Mouse (Mus musculus) cortical plate, adult 2 months (tissue): Measurements from ENCODE around the gene Sugp2. TPM values are rescaled to one million over a fixed set of nuclear protein-coding genes. Genes with fewer than 3 reads are reported as not detected.
A peak's percentile ranks its signal among the peaks of the same experiment; 100 is the strongest.
"Not testable (repeated sequence)": the region's sequence is repeated elsewhere in the genome, so short reads cannot be mapped to it uniquely, and the experiment has no call there.

Experiments
- H3K27ac ChIP-seq: fragments of 200-500 bp; 2 replicates; pipeline ENCODE4 v1.5.1; 2012; ENCODE audit warnings: low read length, control low read depth, inconsistent platforms; ENCODE audit not compliant: insufficient read depth
- H3K4me1 ChIP-seq: fragments of 200-500 bp; 2 replicates; pipeline ENCODE4 v1.6.1; 2011; ENCODE audit warnings: low read length; ENCODE audit not compliant: control insufficient read depth, insufficient read depth
- H3K4me3 ChIP-seq: fragments of 200-500 bp; 2 replicates; pipeline ENCODE4 v1.5.1; 2011; ENCODE audit warnings: mild to moderate bottlenecking, low read length, control low read depth; ENCODE audit not compliant: insufficient read depth
- CTCF ChIP-seq: fragments of 200-500 bp; IDR thresholded peaks from 2 replicates; pipeline ENCODE4 v1.5.1; 2011; ENCODE audit warnings: mild to moderate bottlenecking, control low read depth, low read length; ENCODE audit not compliant: insufficient read depth; ENCODE audit errors: extremely low read depth
- POLR2A ChIP-seq: fragments of 200-500 bp; IDR thresholded peaks from 2 replicates; pipeline ENCODE4 v1.6.1; 2011; ENCODE audit warnings: mild to moderate bottlenecking, low read length, control low read depth; ENCODE audit not compliant: insufficient read depth; ENCODE audit errors: extremely low read depth
- polyA plus RNA-seq: library from polyadenylated mRNA; depleted of rRNA; stranded (reverse); fragments of >200 nt; gene quantifications from 2 replicates; pipeline ENCODE4 v1.2.3, GENCODE M21; 2012

Sugp2 gene
- polyA plus RNA-seq, 1 experiment = 105 TPM

DNA sequence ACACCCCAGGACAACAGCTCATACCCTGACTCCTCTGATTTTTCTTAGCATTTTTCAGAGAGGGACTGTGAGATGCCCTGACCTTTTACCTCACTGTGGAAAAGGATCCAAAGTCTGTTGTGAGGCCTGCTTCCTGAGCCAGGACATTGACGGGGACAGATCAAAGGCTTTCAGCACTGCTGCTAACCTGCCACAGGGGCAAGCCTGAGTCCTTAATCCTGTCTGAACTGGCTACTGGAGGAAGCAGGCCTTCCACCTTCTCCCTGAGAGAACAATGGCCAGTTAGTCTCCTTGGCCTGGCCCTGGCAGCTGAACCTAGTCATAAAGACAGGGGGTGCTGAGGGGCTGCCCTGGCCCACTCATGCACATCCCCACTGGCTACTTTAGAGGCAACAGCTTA is 25.9 kb upstream of the Sugp2 start:
- Histone ChIP-seq H3K4me1 (peaks cover 4% of the 10 kb centered on the region; the same call in 1 of the 2 replicates), H3K27ac (no peak overlapping the region), H3K4me3 (no peak overlapping the region)
- TF ChIP-seq POLR2A (no peak), CTCF (no peak)

DNA sequence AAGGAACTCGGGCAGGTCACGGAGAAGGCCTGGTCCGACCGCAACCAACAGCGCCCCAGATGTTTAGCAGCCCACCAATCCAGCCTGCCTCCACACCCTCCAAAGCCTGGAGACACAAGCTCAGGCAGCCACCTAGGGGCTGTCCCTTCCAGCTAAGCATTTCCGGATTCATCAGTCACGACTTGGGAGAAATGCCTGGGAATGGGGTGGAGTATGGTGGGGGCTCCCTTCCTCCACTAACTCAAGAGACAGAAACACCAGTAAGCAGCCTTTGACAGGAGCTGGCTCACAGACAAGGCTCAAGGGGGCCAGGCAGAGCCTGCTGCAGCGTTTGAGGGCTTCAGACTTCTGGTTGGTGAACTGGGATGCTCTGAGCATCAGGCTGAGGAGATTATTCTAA is 23.5 kb upstream of the Sugp2 start:
- H3K4me1 ChIP-seq = peaks cover 4% of the 10 kb centered on the region; the same call in 1 of the 2 replicates
- no peak overlapping the region for H3K27ac ChIP-seq
- H3K4me3 ChIP-seq = peak overlapping the region; percentile 17
- TF ChIP-seq CTCF (no peak), POLR2A (no peak)

GRCm38 (mm10) chr8:70211275-70211674 is 22.8 kb upstream of the Sugp2 start:
- TF ChIP-seq POLR2A (no peak), CTCF (no peak)
- Histone ChIP-seq H3K27ac (no peak overlapping the region), H3K4me3 (peak overlapping the region; percentile 95), H3K4me1 (peaks cover 4% of the 10 kb centered on the region; the same call in 1 of the 2 replicates)

- Histone ChIP-seq H3K4me3 (peak overlapping the region; percentile 95), H3K27ac (peak overlapping the region; percentile 14; the same call in 1 of the 2 replicates), H3K4me1 (peaks cover 4% of the 10 kb centered on the region; the same call in 1 of the 2 replicates)
- no peak for TF ChIP-seq CTCF
- no peak for TF ChIP-seq POLR2A
Measured at GRCm38 (mm10) chr8:70211726-70212111, 22.3 kb upstream of the Sugp2 start.

DNA sequence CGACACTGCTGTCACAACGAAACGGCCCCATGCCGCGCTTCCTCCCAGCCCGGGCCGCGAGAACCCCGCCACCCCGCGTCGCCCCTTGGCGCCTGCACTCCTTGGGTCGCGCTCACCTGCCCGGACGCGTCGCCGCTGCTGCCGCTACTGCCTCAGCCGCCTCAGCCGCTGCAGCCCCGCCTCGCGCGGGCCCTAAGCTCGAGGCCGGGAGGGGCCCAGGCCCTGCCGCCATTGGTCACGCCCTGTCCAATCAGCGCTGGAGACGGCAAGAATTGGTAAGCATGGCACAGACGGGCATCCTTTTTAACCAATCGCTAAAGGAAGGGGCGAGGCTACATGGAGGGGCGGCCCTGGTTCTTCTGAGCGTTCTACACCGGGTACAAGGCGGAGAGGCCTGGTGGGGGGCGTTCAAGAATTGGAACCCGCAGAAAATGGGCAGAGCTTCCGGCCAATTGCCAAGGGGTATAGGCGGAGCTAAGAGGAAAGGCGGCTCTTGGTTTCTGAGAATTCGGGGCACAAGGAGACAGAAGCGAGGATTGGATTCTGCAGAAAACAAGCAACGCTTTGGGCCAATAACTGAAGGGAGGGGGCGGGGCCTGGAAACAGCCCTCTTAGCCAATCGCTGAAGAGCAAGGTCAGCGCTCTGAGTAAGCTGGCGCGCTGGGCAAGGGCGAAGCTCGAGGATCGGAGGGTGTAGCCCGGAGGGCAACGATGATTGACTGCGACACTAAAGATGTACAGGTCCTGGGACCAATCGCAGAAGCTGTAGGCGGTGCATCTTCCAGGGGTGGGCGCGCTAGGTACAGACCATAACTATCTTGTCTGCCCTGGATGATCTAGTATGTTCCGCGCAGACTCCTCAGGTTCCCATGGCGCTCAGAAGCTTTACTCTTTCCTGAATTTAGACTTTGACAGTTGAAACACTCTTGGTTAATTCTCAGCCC is 21.6 kb upstream of the Sugp2 start, which contains the start of gene Slc25a42:
TSS of gene Slc25a42 (minus strand) at position 194 of the 944 bp plus-strand sequence.
- peak within 1 kb of the TSS; percentile 53 for H3K27ac ChIP-seq
- H3K4me1 ChIP-seq = peaks cover 4% of the 10 kb centered on the region; the same call in 1 of the 2 replicates
- peak within 1 kb of the TSS; percentile 95 for H3K4me3 ChIP-seq
- TF ChIP-seq CTCF (no peak), POLR2A (peak; percentile 90)

DNA sequence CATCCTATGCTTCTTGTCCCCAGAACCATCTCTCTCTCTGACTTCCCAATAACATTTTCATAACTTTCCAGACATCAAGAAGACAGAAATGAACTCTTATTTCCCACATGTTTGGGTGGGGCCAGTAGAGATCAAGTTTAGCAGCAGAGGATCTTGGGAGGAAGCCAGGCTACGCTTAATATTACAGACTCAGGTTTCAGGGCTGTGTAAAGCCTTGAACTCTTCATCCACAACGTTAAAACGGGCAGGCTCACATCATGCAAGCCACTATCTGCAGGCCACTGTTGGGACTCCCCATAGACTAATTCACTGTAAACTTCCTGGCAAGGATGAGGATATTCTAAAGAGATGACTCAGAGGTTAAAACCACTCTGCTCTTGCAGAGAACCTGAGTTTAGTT is 19.6 kb upstream of the Sugp2 start:
- TF ChIP-seq CTCF (no peak), POLR2A (no peak)
- peaks cover 4% of the 10 kb centered on the region; the same call in 1 of the 2 replicates for H3K4me1 ChIP-seq
- no peak overlapping the region for H3K4me3 ChIP-seq
- no peak overlapping the region for H3K27ac ChIP-seq

GRCm38 (mm10) chr8:70215092-70215491 is 18.9 kb upstream of the Sugp2 start:
- peaks cover 2% of the 10 kb centered on the region; the same call in 1 of the 2 replicates for H3K4me1 ChIP-seq
- no peak overlapping the region for H3K27ac ChIP-seq
- TF ChIP-seq CTCF = no peak
- TF ChIP-seq POLR2A = no peak
- H3K4me3 ChIP-seq = no peak overlapping the region

DNA sequence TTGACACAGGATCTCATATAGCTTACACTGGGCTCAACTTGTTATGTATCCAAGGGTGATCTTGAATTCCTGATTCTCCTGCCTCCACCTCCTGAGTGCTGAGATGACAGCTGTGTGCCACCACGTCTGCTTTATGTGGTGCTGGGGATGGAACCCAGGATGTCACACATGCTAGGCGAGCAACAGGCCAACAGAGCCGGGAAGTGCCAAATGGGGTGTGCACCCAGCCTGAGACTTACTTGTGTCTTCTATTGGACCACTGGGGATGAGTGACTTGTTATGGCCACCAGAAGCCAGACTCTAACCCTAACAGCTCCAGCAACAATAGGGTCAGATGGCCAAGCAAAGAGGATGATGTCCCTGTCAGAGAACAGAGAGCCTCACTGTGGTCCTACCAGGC is 17.9 kb upstream of the Sugp2 start:
- H3K4me1 ChIP-seq, H3K4me3 ChIP-seq, H3K27ac ChIP-seq: not testable (repeated sequence)

GRCm38 (mm10) chr8:70216566-70216965 is 17.5 kb upstream of the Sugp2 start:
- H3K4me3 ChIP-seq = no peak overlapping the region
- H3K27ac ChIP-seq = no peak overlapping the region
- no peak for TF ChIP-seq POLR2A
- no peak for TF ChIP-seq CTCF
- no peaks in the 10 kb centered on the region for H3K4me1 ChIP-seq

DNA sequence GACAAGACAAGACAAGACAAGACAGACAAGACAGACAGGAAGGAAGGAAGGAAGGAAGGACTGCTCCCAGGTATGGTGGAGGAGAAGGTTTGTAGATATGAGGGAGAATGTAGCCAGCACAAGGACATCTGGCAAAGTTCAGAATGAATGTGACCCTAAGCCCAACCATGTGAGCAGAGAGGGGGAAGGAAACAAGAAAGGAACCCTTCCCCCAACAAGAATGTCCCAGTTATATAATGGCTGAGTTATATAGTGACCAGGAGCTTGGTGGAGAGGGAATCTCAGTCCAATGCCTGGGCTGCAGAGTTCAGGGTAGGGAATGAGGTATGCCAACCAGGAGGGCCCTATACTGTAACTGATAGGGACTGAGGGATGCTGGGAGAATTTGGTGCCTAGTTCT is 16.6 kb upstream of the Sugp2 start:
- TF ChIP-seq POLR2A = no peak
- no peak for TF ChIP-seq CTCF
- Histone ChIP-seq H3K27ac (no peak overlapping the region), H3K4me1 (no peaks in the 10 kb centered on the region)

More for the DNA sequence above, 16.6 kb upstream of the Sugp2 start:
- H3K4me3 ChIP-seq = no peak overlapping the region
